Mouse (Mus musculus): Measurements from ENCODE around the gene Elovl1. TPM values are rescaled to one million over a fixed set of nuclear protein-coding genes. Genes with fewer than 3 reads are reported as not detected.

Elovl1 gene
- polyA plus RNA-seq, 1 experiment from 2014 or later = 273 TPM

- Histone ChIP-seq H3K4me2 (no peak overlapping the region), H3K27ac (no peak overlapping the region), H3K27me3 (no peaks in the 10 kb centered on the region), H3K36me3 (no peaks in the 10 kb centered on the region), H3K4me1 (peaks cover 3% of the 10 kb centered on the region), H3K9ac (no peak overlapping the region), H3K9me3 (no peaks in the 10 kb centered on the region), H3K4me3 (no peak overlapping the region)
- WGBS = 41% methylated on average over 15 of the region's 15 CpGs
- no peak for ATAC-seq (ENCODE audit: insufficient number of reproducible peaks, low FRiP score, low TSS enrichment, low read depth)
Measured at GRCm38 (mm10) chr4:118476773-118477530, 49.1 kb downstream of the Elovl1 start.

Other genes with a start within 250 kb of the Elovl1 start
- gene Kdm4a, start 248.1 kb upstream of the Elovl1 start, polyA plus RNA-seq (2015; fragmentation: Nextera tagmentation; extraction: Ambion mirVana) = 30.2 and 35.0 TPM in 2 replicates
- gene Ptprf, start 136.7 kb upstream of the Elovl1 start, polyA plus RNA-seq (2015; fragmentation: Nextera tagmentation; extraction: Ambion mirVana) = 66.4 and 82.7 TPM in 2 replicates
- gene Szt2, start 18.8 kb upstream of the Elovl1 start, polyA plus RNA-seq (2015; fragmentation: Nextera tagmentation; extraction: Ambion mirVana) = 5.6 and 7.9 TPM in 2 replicates
- gene Med8, start 18.8 kb upstream of the Elovl1 start, polyA plus RNA-seq (2015; fragmentation: Nextera tagmentation; extraction: Ambion mirVana) = 103 and 106 TPM in 2 replicates
- 164 and 184 TPM in 2 replicates for gene Cdc20, start 9.3 kb downstream of the Elovl1 start, polyA plus RNA-seq (2015; fragmentation: Nextera tagmentation; extraction: Ambion mirVana)
- gene Mpl, start 29.4 kb downstream of the Elovl1 start, polyA plus RNA-seq (2015; fragmentation: Nextera tagmentation; extraction: Ambion mirVana) = 0.24 and 0.62 TPM in 2 replicates
- 25.8 and 27.8 TPM in 2 replicates for gene Tie1, start 62.0 kb downstream of the Elovl1 start, polyA plus RNA-seq (2015; fragmentation: Nextera tagmentation; extraction: Ambion mirVana)
- gene 2610528J11Rik, start 98.9 kb downstream of the Elovl1 start, polyA plus RNA-seq (2015; fragmentation: Nextera tagmentation; extraction: Ambion mirVana) = 13.5 and 14.2 TPM in 2 replicates
- 22.9 and 23.0 TPM in 2 replicates for gene Tmem125, start 116.0 kb downstream of the Elovl1 start, polyA plus RNA-seq (2015; fragmentation: Nextera tagmentation; extraction: Ambion mirVana)
- gene Cfap57, start 192.7 kb downstream of the Elovl1 start, polyA plus RNA-seq (2015; fragmentation: Nextera tagmentation; extraction: Ambion mirVana) = 1.7 and 2.6 TPM in 2 replicates
- 129 and 136 TPM in 2 replicates for gene Ebna1bp2, start 192.7 kb downstream of the Elovl1 start, polyA plus RNA-seq (2015; fragmentation: Nextera tagmentation; extraction: Ambion mirVana)
- gene Olfr62, start 230.9 kb downstream of the Elovl1 start, polyA plus RNA-seq (2015; fragmentation: Nextera tagmentation; extraction: Ambion mirVana) = not detected in 2 replicates